Mouse (Mus musculus) CH12.LX (cell line): ENCODE data around the gene Tigit.

Experiments used
- CTCF ChIP-seq, 2 experiments: IDR thresholded peaks in 1 of 2; conservative IDR thresholded peaks in 1 of 2; 2 replicates each; pipeline ENCODE4 v1.5.1; 2011 to 2012; ENCODE audit warnings: low read depth in 2 of 2, low read length in 2 of 2, improper control_type of control experiment in 1 of 2, inconsistent platforms in 1 of 2, mild to moderate bottlenecking in 1 of 2, moderate library complexity in 1 of 2
- ELF1 ChIP-seq: IDR thresholded peaks from 2 replicates; pipeline ENCODE4 v1.6.1; 2014; ENCODE audit warnings: low read depth, mild to moderate bottlenecking, inconsistent platforms, low read length, improper control_type of control experiment
- EP300 ChIP-seq: IDR thresholded peaks from 2 replicates; pipeline ENCODE4 v1.6.1; 2011; ENCODE audit warnings: low read length, improper control_type of control experiment
- JUND ChIP-seq: conservative IDR thresholded peaks from 2 replicates; pipeline ENCODE4 v1.6.1; 2011; ENCODE audit warnings: low read depth, low read length, improper control_type of control experiment
- MAX ChIP-seq: IDR thresholded peaks from 2 replicates; pipeline ENCODE4 v1.6.1; 2011; ENCODE audit warnings: low read length, improper control_type of control experiment
- NELFE ChIP-seq: IDR thresholded peaks from 2 replicates; pipeline ENCODE4 v1.6.1; 2011; ENCODE audit warnings: low read depth, low read length, improper control_type of control experiment
- POLR2A ChIP-seq: IDR thresholded peaks from 2 replicates; pipeline ENCODE4 v1.6.1; 2011; ENCODE audit warnings: low read depth, mild to moderate bottlenecking, improper control_type of control experiment, low read length
- RCOR1 ChIP-seq: conservative IDR thresholded peaks from 2 replicates; pipeline ENCODE4 v1.6.1; 2012; ENCODE audit warnings: low read depth, mild to moderate bottlenecking, inconsistent platforms, low read length, improper control_type of control experiment
- SIN3A ChIP-seq: IDR thresholded peaks from 2 replicates; pipeline ENCODE4 v1.6.1; 2012; ENCODE audit warnings: low read length, improper control_type of control experiment, inconsistent platforms
- SMC3 ChIP-seq: IDR thresholded peaks from 2 replicates; pipeline ENCODE4 v1.6.1; 2011; ENCODE audit warnings: low read depth, low read length, improper control_type of control experiment
- TBP ChIP-seq: conservative IDR thresholded peaks from 2 replicates; pipeline ENCODE4 v1.6.1; 2011; ENCODE audit warnings: low read depth, low read length, improper control_type of control experiment
- USF1 ChIP-seq: IDR thresholded peaks from 2 replicates; pipeline ENCODE4 v1.6.1; 2014; ENCODE audit warnings: low read depth, mild to moderate bottlenecking, inconsistent platforms, low read length, improper control_type of control experiment
- ZNF384 ChIP-seq: IDR thresholded peaks from 2 replicates; pipeline ENCODE4 v1.6.1; 2012; ENCODE audit warnings: low read depth, low read length, improper control_type of control experiment, inconsistent platforms

DNA sequence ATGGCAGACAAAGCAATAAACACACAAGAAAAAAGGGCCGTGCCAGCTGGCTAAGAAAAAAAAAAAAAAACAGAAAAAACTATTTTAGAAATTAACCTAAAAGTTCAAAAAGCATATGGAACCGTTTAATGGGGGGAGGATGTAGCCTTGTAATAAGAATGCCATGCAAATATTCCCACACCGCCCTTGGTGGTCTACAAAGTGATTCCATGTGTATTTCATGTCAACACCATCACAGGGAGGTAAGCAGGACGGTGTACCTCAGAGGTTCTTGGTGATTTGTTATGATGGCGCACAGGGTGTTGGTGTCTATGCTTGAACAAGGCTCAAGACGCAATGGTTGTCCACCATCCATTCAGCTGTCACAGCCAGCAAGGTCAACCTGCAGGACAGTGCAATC is 46.6 kb downstream of the Tigit start:
- TF ChIP-seq SMC3 = no peak
- TF ChIP-seq RCOR1 = no peak
- TF ChIP-seq TBP = no peak
- TF ChIP-seq ZNF384 = no peak
- TF ChIP-seq POLR2A = no peak
- TF ChIP-seq NELFE = no peak
- TF ChIP-seq JUND = no peak
- no peak for TF ChIP-seq USF1
- no peak for TF ChIP-seq CTCF (conservative IDR thresholded peaks at IDR 0.05 in 1 of 2, IDR thresholded peaks at IDR 0.05 in 1 of 2; ENCODE audit: low read depth in 2 of 2, low read length in 2 of 2)
- TF ChIP-seq EP300 = no peak
- no peak for TF ChIP-seq ELF1
- TF ChIP-seq SIN3A = no peak
- no peak for TF ChIP-seq MAX
